Mouse (Mus musculus) cerebellum, adult 18-20 months (tissue): ENCODE data around the gene Lrrc19.
"Not testable (repeated sequence)": the region's sequence is repeated elsewhere in the genome, so short reads cannot be mapped to it uniquely, and the experiment has no call there.

ENCODE experiments used
- DNase-seq, 2 experiments: peaks; one replicate each; pipeline ENCODE4 v3.0.0; 2021

The Lrrc19 gene

GRCm38 (mm10) chr4:94649920-94650319 lies at the start of gene Lrrc19:
TSS of gene Lrrc19 (minus strand) at chr4:94650144.
- DNase-seq = no peak

- DNase-seq = no peak
Measured at GRCm38 (mm10) chr4:94696368-94696767, 46.4 kb upstream of the Lrrc19 start.

GRCm38 (mm10) chr4:94692175-94692574 lies 42.2 kb upstream of the Lrrc19 start:
- no peak for DNase-seq

- no peak for DNase-seq
Measured at GRCm38 (mm10) chr4:94691078-94691477, 41.1 kb upstream of the Lrrc19 start.

- not testable (repeated sequence) for DNase-seq
Measured at GRCm38 (mm10) chr4:94689804-94690203, 39.9 kb upstream of the Lrrc19 start.

- DNase-seq = no peak
Measured at GRCm38 (mm10) chr4:94683305-94683704, 33.4 kb upstream of the Lrrc19 start.

GRCm38 (mm10) chr4:94682029-94682428 lies 32.1 kb upstream of the Lrrc19 start:
- DNase-seq = no peak

GRCm38 (mm10) chr4:94681181-94681580 lies 31.2 kb upstream of the Lrrc19 start:
- no peak for DNase-seq

GRCm38 (mm10) chr4:94680662-94681061 lies 30.7 kb upstream of the Lrrc19 start:
- DNase-seq = no peak

- no peak for DNase-seq
Measured at GRCm38 (mm10) chr4:94669718-94670117, 19.8 kb upstream of the Lrrc19 start.

GRCm38 (mm10) chr4:94650426-94651175 lies 657 bp upstream of the Lrrc19 start:
- DNase-seq = not testable (repeated sequence)

GRCm38 (mm10) chr4:94643141-94643540 lies 6.8 kb downstream of the Lrrc19 start:
- DNase-seq = no peak

GRCm38 (mm10) chr4:94620077-94620476 lies 29.9 kb downstream of the Lrrc19 start:
- no peak for DNase-seq

GRCm38 (mm10) chr4:94614627-94615006 lies 35.3 kb downstream of the Lrrc19 start:
- DNase-seq = no peak

- DNase-seq = peak; percentile 93 to 96
Measured at GRCm38 (mm10) chr4:94613972-94614626, 35.8 kb downstream of the Lrrc19 start, which contains the start of gene Ift74. TSS of gene Ift74 (plus strand) at chr4:94614491.

GRCm38 (mm10) chr4:94610339-94610738 lies 39.6 kb downstream of the Lrrc19 start:
- DNase-seq = no peak

GRCm38 (mm10) chr4:94605591-94605990 lies 44.4 kb downstream of the Lrrc19 start:
- DNase-seq = no peak

- DNase-seq = no peak
Measured at GRCm38 (mm10) chr4:94604452-94605019, 45.4 kb downstream of the Lrrc19 start.

GRCm38 (mm10) chr4:94603031-94603629 lies 46.8 kb downstream of the Lrrc19 start, which contains the start of gene Plaa:
TSS of gene Plaa (minus strand) at chr4:94603244.
- DNase-seq = peak; percentile 87 to 94

- no peak for DNase-seq
Measured at GRCm38 (mm10) chr4:94602496-94603030, 47.4 kb downstream of the Lrrc19 start.

GRCm38 (mm10) chr4:94601395-94601794 lies 48.5 kb downstream of the Lrrc19 start:
- no peak for DNase-seq

- no peak for DNase-seq
Measured at GRCm38 (mm10) chr4:94592709-94593108, 57.2 kb downstream of the Lrrc19 start.

- DNase-seq = no peak
Measured at GRCm38 (mm10) chr4:94591765-94592381, 58.1 kb downstream of the Lrrc19 start.
